Mouse (Mus musculus): ENCODE measurements around the gene Ppp3ca.

GRCm38 (mm10) chr3:136816319-136816718, 146.4 kb downstream of the Ppp3ca start:
- TF ChIP-seq CTCF (conservative IDR thresholded peaks at IDR 0.05; ENCODE audit: low read length), result no peak
- no peak for TF ChIP-seq POU5F1 (IDR thresholded peaks at IDR 0.05; ENCODE audit: borderline replicate concordance, low read length)
- TF ChIP-seq NANOG (IDR thresholded peaks at IDR 0.05; ENCODE audit: borderline replicate concordance, low read length), result no peak
